Mouse (Mus musculus) urinary bladder, adult 18-20 months (tissue): Measurements from ENCODE around the gene 4930449I24Rik.
"Not testable (repeated sequence)": the region's sequence is repeated elsewhere in the genome, so short reads cannot be mapped to it uniquely, and the experiment has no call there.

Source experiments
- DNase-seq, 2 experiments: peaks; one replicate each; pipeline ENCODE4 v3.0.0; 2022; ENCODE audit warnings: low spot score in 2 of 2, mixed read lengths in 2 of 2

4930449I24Rik gene

GRCm38 (mm10) chr5:146502099-146502498 lies at the start of gene 4930449I24Rik:
Gene 4930449I24Rik (plus strand): TSS chr5:146502399.
- DNase-seq, result not testable (repeated sequence)

- no peak for DNase-seq
Observed at GRCm38 (mm10) chr5:146453556-146453955, 48.6 kb upstream of the 4930449I24Rik start.

- no peak for DNase-seq
Observed at GRCm38 (mm10) chr5:146461612-146462011, 40.6 kb upstream of the 4930449I24Rik start.

- no peak for DNase-seq
Observed at GRCm38 (mm10) chr5:146466663-146467062, 35.5 kb upstream of the 4930449I24Rik start.

DNA sequence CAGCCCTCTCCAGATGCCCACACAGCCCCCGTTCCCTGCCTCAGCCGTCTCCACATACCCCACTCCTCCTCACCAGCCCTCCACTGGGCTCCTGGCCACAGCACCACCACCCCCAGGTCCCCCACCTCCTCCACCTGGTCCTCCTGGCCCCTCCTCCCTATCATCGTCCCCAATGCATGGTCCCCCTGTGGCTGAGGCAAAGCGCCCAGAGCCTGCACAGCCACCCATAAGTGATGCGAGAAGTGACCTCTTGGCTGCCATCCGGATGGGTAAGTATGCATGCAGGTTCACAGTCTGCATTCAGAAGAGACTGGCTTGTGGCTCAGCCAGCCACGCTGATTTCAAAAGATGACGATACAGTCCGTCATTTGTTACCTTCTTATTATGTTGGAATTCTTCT lies 33.9 kb upstream of the 4930449I24Rik start:
- no peak for DNase-seq

DNA sequence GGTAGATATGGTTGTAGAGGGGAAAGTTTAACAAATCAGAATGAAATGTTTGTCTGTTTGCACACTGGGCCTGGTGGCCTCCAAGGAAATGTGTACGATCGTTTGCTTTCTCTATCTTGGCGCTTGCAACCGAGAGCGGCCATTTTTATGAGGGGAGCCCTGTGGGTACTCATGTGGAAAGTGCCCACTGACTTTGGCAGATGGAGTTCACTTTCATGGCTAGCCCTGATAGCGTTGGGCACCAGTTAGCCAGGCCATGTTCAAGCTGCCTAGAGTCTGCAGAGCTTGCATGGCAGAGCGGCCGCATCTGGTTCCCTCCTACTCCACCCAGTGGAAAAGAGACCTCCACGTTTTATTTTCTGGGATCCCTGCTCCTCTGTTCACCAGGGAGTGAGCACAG lies 31.4 kb upstream of the 4930449I24Rik start:
- no peak for DNase-seq

DNA sequence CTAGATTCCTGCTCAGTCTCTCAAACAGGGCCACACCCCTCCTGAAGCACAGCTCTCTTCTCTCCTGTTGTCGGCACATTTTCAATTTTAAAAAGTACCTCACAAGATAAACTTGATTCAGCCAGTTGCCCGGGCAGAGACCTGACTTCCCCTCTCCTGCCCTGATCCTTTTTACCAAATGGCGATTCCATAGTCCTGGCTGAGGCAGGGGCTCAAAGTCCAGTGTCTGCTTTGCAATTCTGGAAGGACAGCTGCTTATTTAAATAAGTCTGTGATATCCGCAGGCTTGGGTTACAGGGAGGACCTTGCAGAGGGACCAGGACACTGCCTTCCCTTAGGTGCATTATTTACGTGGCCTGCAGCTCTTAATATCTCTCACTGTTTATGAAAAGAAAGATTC lies 30.9 kb upstream of the 4930449I24Rik start:
- DNase-seq, result no peak

- no peak for DNase-seq
Observed at GRCm38 (mm10) chr5:146471821-146472220, 30.4 kb upstream of the 4930449I24Rik start.

GRCm38 (mm10) chr5:146479564-146479963 lies 22.6 kb upstream of the 4930449I24Rik start:
- not testable (repeated sequence) for DNase-seq

DNA sequence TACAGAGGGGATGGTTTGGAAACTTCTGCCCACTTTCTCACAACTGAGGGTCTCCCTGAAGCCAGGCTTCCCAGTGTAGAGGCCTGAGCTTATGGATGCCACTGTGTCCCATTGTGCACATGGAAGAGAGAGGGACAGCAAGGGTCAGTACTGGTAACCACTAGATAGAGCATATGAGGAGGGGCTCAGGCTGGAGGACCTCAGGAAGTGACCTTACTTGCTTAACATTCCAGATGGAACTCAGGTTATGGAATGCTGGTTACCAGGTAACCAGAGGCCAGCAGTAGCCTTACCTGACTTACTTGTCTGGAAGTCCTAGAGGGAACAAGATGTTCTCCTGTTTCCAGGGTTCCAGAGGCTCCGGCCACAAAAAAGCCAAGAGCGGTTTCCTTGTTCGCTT lies 20.5 kb upstream of the 4930449I24Rik start, which contains the start of gene Gm6408:
Gm6408 (plus strand) TSS at position 301 of the 400 bp plus-strand sequence.
- DNase-seq, result not testable (repeated sequence)

DNA sequence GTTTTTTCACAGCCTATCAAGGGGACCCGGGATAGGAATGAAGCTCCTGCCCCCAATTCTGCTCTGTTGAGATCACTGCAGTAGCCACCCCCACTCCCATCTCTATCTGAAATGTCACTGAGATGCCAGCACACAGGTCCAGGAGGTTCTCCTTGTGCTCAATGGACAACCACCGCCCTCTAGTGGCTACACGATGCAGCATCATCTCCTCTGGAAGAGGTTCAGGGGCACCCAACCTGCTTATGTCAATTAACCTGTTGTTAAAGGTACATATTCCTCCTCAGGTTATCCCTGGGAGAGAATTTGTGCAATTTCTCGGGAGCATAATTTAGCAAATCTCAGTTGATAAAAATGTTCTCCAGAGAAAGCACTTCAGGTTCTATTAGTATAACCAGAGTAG lies 13.2 kb upstream of the 4930449I24Rik start:
- not testable (repeated sequence) for DNase-seq

GRCm38 (mm10) chr5:146491063-146491462 lies 11.1 kb upstream of the 4930449I24Rik start, which contains the start of gene Gm6370:
Gene Gm6370 (plus strand): TSS chr5:146491363.
- not testable (repeated sequence) for DNase-seq

- DNase-seq, result not testable (repeated sequence)
Observed at GRCm38 (mm10) chr5:146513823-146514222, 11.6 kb downstream of the 4930449I24Rik start, which contains the start of gene Gm3402. Gene Gm3402 (plus strand): TSS chr5:146514123.

DNA sequence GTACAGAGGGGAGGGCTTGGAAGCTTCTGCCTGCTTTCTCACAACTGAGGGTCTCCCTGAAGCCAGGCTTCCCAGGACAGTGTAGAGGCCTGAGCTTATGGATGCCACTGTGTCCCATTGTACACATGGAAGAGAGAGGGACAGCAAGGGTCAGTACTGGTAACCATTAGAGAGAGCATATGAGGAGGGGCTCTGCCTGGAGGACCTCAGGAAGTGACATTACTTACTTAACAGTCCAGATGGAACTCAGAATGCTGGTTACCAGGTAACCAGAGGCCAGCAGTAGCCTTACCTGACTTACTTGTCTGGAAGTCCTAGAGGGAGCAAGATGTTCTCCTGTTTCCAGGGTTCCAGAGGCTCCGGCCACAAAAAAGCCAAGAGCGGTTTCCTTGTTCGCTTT lies 23.3 kb downstream of the 4930449I24Rik start, which contains the start of gene Gm3404:
Gm3404 (plus strand) TSS at position 301 of the 400 bp plus-strand sequence.
- not testable (repeated sequence) for DNase-seq

GRCm38 (mm10) chr5:146537347-146537746 lies 35.1 kb downstream of the 4930449I24Rik start, which contains the start of gene Gm3409:
Gene Gm3409 (plus strand): TSS chr5:146537647.
- not testable (repeated sequence) for DNase-seq
